Mouse (Mus musculus): ENCODE results near the gene Rptor. TPM values are rescaled to one million over a fixed set of nuclear protein-coding genes. Genes with fewer than 3 reads are reported as not detected.
A peak's percentile ranks its signal among the peaks of the same experiment; 100 is the strongest.

The Rptor gene
- polyA plus RNA-seq (2017; shearing (Covaris generic)), result 10 to 100 TPM; 10.3 to 15.9 (median 10.5) TPM

DNA sequence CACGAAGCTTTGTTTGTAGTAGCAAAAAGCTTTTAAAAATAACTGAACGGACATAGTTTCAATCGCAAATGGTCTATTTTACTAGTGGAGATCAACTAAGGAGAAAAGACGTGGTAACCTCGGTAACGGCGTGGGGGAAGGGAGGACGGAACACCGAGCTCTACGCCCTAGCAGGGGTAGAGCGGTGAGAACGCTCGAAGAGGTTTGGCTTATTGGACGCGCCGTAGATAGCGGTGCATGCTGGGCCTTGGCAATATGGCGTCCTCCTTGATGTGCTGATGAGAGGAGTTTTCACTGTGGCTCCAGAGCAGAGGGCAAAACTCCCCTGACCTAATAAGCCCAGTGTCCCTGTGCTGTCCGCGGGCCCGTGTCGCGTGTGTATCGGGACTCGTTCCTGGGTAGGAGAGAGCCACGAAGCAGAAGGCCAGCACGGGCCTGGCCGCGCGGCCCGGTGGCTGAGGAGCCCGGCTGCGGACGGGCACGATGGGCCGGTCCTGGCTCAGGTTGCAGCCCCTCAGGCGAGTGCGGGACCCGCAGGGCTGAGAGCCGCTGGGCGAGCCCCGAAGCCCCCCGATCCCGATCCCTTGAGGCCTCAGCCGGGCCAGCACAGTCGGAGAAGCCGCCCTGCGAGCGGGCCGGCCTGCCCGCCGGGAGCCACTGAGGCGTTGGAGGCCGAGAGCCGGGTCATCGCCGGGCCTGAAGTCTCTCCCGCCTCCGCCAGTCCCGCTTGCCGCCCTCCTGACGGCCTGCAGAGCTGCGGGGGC lies at the start of gene Rptor:
Gene Rptor (plus strand): TSS at position 143 of the 764 bp plus-strand sequence.
- peak; percentile 98 for ATAC-seq

DNA sequence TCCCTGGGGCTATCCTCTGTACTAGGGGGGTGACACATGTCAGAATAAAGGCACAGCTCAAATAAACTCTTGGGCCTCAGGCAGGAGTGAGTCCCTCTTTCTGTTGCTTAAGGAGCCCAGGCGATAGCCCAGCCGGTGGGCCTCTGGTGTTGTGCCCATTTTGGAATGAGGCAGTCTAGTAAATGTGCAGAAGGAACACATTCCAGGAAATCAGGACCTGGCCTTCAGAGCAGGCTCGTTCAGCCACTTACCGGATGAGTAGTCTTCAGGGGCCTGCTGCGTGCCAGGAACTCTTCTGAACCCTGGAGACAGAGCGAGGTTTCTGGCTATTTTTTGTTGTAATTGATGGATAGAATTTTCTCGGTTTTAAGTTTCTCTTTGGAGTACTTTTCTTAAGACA lies 48.0 kb upstream of the Rptor start:
- no peak for ATAC-seq

DNA sequence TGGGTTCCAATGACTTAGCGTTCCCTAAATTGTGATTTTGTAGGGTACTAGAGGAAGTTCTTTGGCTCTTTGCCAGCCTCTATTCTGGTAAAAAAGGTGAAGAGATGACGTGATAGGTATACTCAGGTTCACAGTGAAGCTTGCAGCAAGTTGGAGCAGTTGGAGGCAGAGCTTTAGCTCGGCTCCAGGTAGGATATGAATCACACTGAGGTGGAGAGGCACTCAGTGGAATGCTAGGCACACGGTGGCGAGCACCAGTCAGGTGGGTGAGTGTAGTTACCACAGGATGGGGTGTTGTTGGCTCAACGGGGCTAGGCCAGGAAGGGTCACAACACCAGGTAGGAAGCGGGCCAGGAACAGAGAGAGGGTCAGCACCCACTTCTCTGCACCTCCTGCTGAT lies 47.5 kb upstream of the Rptor start:
- ATAC-seq, result no peak

DNA sequence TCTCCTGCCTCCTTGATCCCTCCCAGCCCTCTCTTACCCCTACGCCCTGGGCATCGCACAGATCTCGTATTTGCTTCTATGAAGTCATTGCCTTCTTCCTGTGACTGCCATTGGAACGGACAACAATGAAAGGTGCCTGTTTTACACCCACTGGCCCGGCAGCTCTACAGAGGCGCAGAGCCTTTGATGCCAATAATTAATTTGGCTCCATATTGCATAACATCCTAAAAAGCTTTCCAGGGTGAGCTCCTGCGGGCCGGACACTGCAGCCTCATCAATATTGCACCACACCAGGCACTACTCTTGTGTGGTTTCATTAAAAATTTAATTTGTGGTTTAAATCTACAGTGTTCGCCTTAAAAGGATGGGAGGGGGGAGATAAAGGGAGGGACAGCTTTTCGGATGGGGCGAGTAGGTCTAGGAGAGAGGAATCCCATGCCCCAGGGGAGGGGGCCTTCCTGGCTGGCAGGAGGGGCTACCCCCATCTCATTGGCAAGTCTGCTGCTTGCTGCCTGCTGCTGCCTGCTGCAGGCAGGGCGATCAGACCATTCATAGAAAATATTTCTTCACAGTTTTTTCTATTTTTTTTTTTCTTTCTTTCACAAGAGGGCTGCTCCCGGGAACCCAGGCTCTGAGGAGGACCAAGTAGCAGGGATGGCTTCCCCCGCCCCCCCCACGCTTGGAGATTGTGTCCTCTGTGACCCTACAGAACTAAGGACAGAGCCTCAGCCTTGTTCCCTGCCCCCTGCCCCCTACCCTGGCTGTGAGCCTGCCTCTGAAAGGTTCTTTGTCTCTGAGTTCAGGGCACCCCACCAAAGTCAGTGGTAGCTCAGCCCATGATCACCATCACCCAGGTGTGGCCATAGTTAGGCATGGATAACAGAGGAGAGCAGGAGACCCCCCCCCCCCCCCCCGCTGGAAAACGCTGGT lies 44.5 kb upstream of the Rptor start:
- no peak for ATAC-seq

DNA sequence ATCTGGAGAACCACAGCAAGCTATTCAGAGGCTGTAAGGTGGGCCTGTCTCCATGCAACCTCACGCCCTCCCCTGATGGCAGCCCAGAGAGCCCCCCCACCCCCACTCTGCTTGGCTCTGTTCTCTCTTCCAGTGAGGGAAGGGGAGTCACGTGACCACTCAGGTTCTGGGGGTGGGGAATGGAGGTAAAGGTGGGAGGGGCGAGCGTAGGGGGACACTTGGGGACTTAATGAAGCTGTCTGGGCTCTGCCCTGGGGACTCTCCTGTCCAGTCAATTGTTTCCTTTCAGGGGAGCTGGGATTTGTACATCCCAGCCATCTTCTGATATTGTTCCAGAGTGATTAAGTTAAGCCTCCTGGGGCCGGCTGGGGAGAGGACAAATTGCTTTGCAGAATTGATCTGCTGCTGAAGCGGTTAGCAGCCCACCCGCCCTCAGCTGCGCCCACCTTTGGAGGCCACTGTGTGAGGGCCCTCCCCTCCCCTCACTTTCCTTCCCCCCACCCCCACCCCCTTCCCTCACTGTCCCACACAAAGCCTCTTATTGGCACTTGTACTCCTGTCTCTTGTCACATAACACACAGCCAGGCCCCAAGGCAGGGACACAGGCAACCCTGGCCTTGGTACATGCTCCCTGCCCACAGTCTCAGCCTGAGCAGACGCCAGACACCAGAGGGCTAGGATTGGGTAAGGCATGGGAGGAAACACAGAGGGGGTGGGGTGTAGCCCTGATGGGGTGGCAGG lies 43.7 kb upstream of the Rptor start:
- no peak for ATAC-seq

DNA sequence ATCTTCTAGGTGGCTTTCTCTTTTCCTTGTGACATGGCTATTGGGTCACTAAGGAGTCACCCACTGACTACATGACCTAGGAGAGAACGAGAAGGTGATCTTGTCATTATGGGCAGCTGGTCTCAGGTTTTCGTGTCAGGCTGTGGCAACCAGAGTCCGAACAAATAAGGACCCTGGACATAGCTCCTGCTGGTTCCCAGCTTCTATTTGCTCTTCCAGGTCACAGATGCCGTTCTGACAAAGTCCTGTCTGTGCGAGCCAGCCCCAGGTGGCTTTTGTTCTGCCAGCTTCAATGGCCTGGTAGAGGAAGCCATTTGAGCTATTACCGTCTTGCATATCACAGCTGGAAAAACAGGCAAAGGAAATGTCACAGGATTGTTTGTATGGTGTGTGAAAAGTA lies 40.4 kb upstream of the Rptor start:
- ATAC-seq, result no peak

DNA sequence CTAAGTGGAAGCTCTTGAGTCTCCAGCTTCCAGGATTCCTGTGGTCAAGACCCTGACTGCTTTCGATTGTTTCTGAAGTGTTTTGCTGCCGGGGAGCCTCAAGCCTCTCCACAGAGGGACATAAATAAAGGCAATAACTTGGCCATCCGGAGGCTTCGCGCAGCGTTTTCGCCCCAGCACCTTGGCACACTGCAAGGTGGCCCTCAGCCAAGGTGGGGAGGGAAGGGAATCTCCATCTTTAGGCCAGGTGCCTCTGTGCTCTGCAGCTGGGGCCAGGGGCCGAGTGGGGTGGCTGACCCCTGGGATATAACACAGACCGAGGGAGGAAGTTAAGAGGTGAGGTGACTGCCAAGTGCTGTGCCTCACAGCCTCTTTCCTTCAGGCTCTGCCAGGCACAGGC lies 39.5 kb upstream of the Rptor start:
- ATAC-seq, result no peak

DNA sequence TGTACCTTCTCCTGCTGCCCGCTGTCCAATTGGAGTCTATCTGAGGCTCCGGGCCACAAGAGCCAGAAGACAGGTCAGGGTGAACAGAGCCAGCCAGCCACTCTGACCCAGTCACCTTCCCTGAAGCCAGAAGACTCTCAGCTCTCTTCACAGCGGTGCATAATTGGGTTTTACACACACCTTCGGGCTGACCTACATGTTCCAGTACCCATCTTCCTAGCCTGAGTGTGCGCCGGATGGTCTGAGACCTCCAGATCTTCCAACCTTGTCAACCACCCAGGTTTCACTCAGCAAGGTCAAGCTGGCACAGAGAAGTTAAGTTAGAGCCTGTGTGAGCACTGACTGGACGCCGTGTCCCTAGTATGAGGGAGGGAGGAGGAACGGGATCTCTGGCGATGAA lies 38.3 kb upstream of the Rptor start:
- ATAC-seq, result no peak

DNA sequence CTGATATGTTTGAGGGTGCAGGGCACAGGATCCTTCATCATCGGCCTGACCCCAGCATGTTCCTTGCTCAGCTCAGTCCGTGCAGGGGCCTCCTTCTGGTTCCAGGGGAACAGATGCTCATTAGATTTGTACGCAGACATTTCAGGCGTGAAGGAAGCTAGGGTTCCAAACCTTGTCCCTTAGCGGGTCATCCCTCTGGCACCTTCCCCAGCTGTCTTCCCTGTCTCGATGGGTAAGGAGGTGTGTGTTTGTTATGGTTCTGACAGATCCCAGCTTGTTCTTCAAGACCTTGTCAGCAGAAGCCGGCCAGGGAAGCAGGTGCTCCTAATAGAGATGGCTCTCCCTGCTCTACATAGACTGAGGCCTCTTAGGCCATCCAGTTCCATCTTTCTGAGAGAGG lies 37.7 kb upstream of the Rptor start:
- ATAC-seq, result no peak

DNA sequence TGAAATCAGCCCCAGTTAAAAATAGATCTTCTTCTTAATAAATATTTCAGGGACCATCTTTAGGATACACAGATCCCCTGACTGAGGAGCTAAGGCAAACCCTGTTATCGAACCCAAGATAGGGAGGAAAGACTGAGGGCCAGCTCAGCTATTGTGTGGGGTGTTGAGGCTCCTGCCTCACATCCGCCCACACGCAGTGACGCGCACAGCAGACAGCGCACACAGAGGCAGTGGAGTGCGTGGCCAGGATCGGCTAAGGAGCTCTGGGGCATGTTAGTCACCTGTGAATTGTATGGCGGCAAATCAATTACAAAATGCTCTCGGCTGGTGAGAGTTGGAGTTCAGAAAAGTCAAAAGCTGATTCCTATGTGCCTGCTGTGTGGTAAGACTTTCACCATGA lies 37.0 kb upstream of the Rptor start:
- ATAC-seq, result no peak

DNA sequence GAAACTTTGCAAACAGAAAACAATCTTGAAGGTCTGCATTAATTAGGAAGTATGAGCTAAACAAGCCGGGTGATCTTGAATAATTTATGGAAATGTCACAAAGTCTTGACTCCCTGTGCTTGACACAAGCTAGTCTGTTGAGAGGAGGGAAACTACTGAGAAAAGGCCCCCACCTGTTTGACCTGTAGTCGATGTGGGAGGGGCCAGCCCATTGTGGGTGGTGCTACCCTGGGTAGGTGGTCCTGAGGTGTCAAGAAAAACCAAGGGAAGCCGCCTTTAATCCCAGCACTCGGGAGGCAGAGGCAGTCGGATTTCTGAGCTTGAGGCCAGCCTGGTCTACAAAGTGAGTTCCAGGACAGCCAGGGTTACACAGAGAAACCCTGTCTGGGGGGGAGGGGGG lies 36.5 kb upstream of the Rptor start:
- no peak for ATAC-seq

DNA sequence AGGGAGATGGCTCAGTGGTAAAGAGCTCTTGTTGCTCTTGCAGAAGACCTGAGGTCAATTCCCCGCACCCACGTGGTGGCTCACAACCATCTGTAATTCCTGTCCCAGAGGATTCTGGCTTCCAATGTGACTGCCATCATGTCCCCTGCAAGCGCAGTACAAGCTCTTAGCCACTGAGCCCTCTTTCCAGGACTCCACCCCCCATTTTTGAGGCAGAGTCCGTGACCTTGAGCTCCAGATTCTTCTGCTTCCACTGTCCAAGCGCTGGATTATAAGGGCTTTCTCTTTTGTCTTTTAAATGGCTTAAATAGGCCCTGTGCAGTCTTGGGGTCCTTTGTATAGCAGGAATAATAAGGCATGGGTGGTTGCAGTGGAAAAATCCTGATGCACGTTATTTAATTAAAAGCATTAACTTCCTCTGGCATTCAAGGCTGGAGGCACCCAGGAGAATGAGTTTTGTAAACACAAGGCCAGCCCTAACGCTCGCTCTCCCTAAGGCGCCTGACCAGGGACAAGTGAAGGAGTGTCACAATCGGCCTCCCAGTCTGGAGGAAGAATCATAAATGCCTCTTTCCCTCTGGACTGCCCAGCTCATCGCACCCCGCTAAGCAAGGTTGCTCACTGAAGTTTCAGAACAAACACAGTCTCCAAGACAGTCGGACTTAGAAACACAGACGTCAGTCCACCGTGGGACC lies 30.2 kb upstream of the Rptor start:
- no peak for ATAC-seq

DNA sequence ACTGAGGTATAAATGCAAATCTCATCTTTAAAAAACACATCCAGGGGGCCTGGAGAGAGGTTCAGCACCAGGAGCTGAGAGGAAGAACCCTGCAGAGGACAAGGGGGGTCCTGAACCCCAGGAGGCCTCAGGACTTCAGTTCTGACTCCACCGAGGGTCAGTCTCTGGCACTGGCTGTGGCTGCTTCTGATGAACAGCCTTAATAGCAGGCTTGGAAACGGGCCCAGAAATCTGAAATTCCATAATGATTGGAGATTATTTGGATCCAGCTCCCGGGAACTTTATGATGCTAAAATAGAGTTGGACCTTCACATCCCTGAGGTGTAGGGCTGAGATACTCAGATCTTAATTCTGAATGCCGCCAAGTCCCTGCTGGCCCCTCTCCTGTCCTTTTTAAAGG lies 25.9 kb upstream of the Rptor start:
- ATAC-seq, result no peak

DNA sequence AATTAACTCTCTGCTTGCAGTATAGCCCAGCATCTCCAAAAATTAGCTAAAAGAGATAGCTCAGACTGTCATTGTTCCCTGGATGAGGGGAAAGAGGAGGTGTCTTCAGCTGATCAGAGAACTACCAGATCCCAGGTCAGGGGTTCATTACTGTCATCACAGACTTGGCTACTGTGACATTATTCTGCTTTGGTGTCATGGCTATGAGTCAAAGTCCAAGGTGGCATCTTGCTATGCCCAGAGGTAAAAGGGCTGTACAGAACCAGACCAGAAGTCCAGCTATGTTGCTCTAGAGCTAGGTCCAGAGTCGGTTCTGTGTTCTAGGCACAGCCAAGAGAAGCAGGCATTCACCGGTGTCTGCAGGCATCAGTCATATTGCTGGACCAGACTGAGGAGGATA lies 25.0 kb upstream of the Rptor start:
- ATAC-seq, result no peak

DNA sequence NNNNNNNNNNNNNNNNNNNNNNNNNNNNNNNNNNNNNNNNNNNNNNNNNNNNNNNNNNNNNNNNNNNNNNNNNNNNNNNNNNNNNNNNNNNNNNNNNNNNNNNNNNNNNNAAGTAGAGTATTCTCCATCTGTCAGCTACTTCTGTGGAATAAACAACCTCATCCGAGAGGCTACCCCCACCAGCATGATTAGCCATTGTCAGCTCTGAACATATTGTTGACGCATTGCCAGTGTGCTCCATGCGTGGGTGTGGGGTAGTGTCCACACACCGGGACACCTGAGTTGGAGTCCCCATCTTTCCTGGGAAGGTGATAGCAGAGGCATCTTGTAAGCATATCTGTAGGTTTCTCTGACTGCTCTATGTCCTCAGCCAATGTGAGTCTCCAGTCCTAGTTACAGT lies 16.2 kb upstream of the Rptor start:
- no peak for ATAC-seq

DNA sequence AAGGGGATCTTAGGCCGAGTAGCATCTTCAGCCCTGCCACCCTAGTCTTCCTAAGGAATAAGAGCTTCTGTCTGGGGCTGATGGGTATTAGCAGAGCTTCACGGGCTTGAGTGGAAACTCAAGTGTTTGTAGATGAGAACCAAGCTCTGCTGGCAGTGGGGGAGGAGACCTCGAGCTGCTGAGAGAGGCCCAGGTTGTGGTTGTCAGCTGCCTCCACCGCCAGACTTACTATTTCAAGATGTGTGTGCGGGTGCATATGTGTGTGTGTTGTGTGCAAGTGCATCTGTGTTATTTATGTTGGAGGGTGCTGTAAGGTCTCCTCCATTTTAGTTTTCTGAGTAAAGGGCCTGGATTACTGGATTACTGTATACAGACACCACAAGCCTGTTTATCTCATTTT lies 15.6 kb upstream of the Rptor start:
- no peak for ATAC-seq

DNA sequence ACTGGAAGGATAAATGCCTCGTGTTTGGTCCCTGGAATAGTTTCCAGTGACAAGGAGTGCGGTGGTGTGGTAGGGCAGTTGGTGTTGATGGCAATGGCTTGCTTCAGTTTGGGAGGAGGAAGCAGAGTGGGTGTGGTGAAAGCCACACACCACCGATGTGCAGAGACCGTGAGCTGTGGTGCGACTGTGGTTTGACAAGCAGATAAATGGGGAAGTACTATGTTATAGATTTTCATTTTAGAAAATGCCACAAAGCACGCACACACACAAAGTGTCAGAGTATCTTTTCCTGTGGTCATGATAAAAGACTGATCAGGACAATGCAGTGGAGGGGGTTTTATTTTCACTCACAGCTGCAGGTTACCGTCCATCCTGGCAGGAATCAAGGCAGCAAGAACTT lies 13.5 kb upstream of the Rptor start:
- no peak for ATAC-seq

DNA sequence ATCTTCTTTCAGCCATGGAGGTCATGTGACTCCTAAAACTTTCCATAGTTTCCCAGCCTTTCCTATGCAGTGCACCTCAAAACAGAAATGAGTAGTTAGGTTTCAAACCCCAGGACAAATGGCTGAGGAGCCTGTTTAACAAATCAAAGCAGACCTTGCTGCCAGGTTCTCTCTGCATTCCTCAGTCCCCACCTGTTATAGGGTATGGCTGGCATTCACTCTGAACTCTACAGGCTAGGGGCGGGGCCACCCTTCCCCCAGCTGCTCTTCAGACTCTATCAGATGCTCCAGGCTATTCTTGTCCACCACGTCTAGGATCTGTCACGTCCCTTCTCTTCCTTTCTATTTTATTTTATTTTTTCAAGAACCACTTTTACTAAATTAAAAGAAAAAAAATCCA lies 8.7 kb upstream of the Rptor start:
- no peak for ATAC-seq

DNA sequence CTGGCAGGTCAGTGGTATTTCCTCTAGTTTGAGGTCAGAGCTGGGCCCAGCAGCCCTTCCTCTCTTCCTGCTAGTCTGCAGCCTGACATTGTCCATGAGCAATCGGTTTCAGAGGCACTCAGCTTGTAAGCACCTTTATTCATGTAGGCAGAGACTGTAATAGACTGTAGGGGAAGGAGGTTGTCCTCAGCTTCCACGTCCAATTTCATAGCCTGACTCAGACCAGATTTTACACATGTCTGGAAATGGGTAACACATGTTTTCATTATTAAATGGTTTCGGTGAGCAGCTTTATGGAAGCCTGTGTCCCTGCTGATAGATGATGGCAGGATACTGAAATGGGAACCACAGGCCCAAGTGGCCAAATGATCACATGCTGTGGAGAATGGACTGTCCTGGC lies 3.8 kb upstream of the Rptor start:
- no peak for ATAC-seq

DNA sequence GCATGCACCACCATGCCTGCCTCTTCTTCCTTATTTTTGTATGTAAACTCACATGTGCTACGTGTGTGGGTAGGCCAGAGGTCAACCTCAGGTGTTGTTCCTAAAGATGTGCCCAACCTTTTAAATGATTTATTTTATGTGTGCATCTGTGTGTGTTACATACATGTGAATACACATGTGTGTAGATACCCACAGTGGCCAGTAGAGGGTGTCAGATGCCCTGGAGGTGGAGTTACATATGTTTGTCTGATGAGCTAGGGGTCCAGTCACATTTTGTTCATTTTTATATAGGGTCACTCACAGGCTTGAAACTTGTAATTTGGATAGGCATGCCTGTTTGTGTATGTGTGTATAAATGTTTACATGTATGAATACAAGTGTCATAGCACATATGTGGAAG lies 2.4 kb upstream of the Rptor start:
- ATAC-seq, result no peak

DNA sequence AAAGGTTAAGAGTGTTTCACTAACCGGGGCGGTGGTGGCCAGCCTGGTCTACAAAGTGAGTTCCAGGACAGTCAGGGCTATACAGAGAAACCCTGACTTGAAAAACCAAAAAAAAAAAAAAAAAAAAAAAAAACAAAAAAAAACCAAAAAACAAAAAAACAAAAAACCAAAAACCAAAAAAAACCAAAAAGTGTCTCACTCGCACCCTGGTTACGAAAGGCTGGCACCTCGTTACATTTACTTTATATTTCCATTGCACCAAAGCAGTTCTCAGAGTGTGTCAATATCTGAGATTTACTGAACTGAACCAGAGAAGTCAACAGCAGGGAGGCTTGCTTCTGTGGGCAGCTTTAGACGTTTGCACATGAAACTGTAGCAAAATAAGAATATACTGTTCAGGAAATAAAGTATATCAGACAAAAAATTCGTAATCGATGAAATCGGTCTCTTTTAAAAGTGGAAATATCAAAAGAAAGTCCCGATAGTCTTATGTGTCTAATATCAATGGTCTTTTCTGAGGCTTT lies 466 bp upstream of the Rptor start:
- ATAC-seq, result peak; percentile 16

DNA sequence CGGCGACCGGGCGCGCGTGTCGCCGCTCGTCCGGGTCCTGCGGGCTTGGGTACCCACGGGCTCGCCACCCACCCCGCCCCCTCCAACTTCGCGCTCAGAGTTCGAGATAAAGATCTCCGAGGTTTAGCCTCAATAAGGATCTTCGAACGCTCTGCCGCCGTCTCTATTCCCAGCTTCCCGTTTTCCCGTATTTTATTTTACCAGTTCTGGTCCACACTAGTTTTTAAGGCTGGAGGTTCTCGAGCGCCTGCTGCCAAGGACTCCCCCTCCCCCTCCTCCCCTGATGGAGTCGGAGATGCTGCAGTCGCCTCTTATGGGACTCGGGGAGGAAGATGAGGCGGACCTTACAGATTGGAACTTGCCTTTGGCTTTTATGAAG lies 811 bp downstream of the Rptor start:
- no peak for ATAC-seq

DNA sequence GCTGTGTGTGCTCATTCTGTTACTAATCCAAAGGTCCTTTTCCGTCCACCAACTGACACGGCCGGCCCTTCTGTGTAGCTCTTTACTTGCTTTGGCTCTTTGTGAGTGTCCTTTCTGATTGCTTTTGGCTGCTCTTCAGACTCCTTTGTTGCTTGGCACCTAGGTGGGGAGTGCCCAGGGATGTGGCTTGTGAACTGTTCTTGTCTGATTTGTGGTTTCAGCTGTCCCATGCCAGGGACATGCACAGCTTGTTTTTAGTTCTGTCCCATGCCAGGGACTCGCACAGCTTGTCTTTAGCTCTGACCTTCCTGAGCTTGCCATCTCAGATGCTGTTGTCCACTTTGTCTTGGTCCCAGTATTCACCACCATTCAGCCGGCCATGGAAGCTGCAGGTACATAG lies 4.8 kb downstream of the Rptor start:
- ATAC-seq, result no peak

All from inflammation-experienced regulatory T-cells, adult 6 months (primary cell).